Mouse (Mus musculus): ENCODE data around the gene Fam49a. TPM values are rescaled to one million over a fixed set of nuclear protein-coding genes. Genes with fewer than 3 reads are reported as not detected.

The Fam49a gene
- total and polyA plus RNA-seq, 3 experiments = 4.1 to 9.8 (median 7.1) TPM

DNA sequence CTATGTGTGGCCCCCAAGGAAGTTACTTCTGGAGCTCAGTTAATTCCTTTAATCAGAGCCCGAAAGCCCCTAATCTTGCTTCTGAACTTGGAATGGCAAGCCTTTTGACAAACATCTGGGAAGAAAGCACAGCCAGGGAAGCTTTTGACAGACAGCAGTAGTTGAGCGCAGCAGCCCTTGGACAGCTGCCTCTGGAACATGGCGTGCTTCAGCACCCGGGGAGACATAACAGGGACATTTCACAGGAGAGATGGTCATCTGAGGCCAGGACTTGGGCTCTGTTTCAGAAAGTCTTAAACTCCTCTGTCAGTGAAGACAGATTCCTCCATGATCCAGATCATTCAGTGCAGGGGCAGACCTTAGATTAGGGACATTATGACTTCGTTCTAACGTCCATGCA is 22.6 kb downstream of the Fam49a start:
- Histone ChIP-seq H3K79me2 (replicated peaks; ENCODE audit: control insufficient read depth, insufficient read depth, low read length) (peaks cover 2% of the 10 kb centered on the region; the same call in 1 of the 2 replicates), H3K4me3 (no peak overlapping the region), H3K4me1 (ENCODE audit: control insufficient read depth, insufficient read depth, low read length) (peaks cover 6% of the 10 kb centered on the region), H3K36me3 (ENCODE audit: control insufficient read depth, insufficient read depth, low read length) (no peaks in the 10 kb centered on the region; the same call in none of the 2 replicates), H3K27me3 (ENCODE audit: control insufficient read depth, insufficient read depth, low read length) (no peaks in the 10 kb centered on the region), H3K9ac (ENCODE audit: low read depth, low read length) (no peak overlapping the region), H3K27ac (no peak overlapping the region)
- peak; percentile 62 to 72 for DNase-seq
- WGBS = 59% methylated on average over 6 of the region's 6 CpGs
- intact Hi-C loops (cut with DNase I) = no loop called here
- TF ChIP-seq EP300 (IDR thresholded peaks at IDR 0.05; ENCODE audit: insufficient read depth, low read depth, low read length) (peak; percentile 60; the same call in 1 of the 2 replicates), CTCF (IDR thresholded peaks at IDR 0.05) (no peak)

GRCm38 (mm10) chr12:12287131-12287786 is 25.3 kb downstream of the Fam49a start:
- Histone ChIP-seq H3K4me1 (ENCODE audit: control insufficient read depth, insufficient read depth, low read length) (peaks cover 9% of the 10 kb centered on the region), H3K27ac (peak overlapping the region; percentile 57), H3K4me3 (peak overlapping the region; percentile 3; the same call in 1 of the 2 replicates), H3K36me3 (ENCODE audit: control insufficient read depth, insufficient read depth, low read length) (no peaks in the 10 kb centered on the region; the same call in none of the 2 replicates), H3K79me2 (replicated peaks; ENCODE audit: control insufficient read depth, insufficient read depth, low read length) (no peaks in the 10 kb centered on the region), H3K27me3 (ENCODE audit: control insufficient read depth, insufficient read depth, low read length) (no peaks in the 10 kb centered on the region), H3K9ac (ENCODE audit: low read depth, low read length) (0 out of 2 replicates have a peak overlapping the region, but pooled peaks have one; percentile 32)
- TF ChIP-seq CTCF (IDR thresholded peaks at IDR 0.05) (no peak), POLR2A (IDR thresholded peaks at IDR 0.05; ENCODE audit: insufficient read depth, low read depth, low read length) (no peak), EP300 (IDR thresholded peaks at IDR 0.05; ENCODE audit: insufficient read depth, low read depth, low read length) (no peak)
- 40% methylated on average over 9 of the region's 9 CpGs for WGBS
- peak in 1 of 2 experiments; percentile 51 for DNase-seq
- intact Hi-C loops (cut with DNase I) = no loop called here

GRCm38 (mm10) chr12:12287787-12288132 is 25.8 kb downstream of the Fam49a start:
- peak overlapping the region; percentile 57 for H3K27ac ChIP-seq
- H3K4me3 ChIP-seq = no peak overlapping the region; the same call in 1 of the 2 replicates
- no peak overlapping the region for H3K9ac ChIP-seq (ENCODE audit: low read depth, low read length)

GRCm38 (mm10) chr12:12288586-12288985 is 26.6 kb downstream of the Fam49a start:
- Histone ChIP-seq H3K27ac (no peak overlapping the region), H3K9ac (ENCODE audit: low read depth, low read length) (no peak overlapping the region), H3K27me3 (ENCODE audit: control insufficient read depth, insufficient read depth, low read length) (no peaks in the 10 kb centered on the region), H3K36me3 (ENCODE audit: control insufficient read depth, insufficient read depth, low read length) (no peaks in the 10 kb centered on the region; the same call in none of the 2 replicates), H3K4me1 (ENCODE audit: control insufficient read depth, insufficient read depth, low read length) (peaks cover 9% of the 10 kb centered on the region), H3K4me3 (no peak overlapping the region), H3K79me2 (replicated peaks; ENCODE audit: control insufficient read depth, insufficient read depth, low read length) (no peaks in the 10 kb centered on the region; the same call in 1 of the 2 replicates)
- 94% methylated on average over 1 of the region's 1 CpGs for WGBS
- DNase-seq = no peak
- intact Hi-C loops (cut with DNase I) = no loop called here
- TF ChIP-seq POLR2A (IDR thresholded peaks at IDR 0.05; ENCODE audit: insufficient read depth, low read depth, low read length) (no peak), CTCF (IDR thresholded peaks at IDR 0.05) (no peak), EP300 (IDR thresholded peaks at IDR 0.05; ENCODE audit: insufficient read depth, low read depth, low read length) (no peak)

More at GRCm38 (mm10) chr12:12287787-12288132, 25.8 kb downstream of the Fam49a start:
- no peak for TF ChIP-seq POLR2A (IDR thresholded peaks at IDR 0.05; ENCODE audit: insufficient read depth, low read depth, low read length)
- TF ChIP-seq EP300 (IDR thresholded peaks at IDR 0.05; ENCODE audit: insufficient read depth, low read depth, low read length) = no peak
- TF ChIP-seq CTCF (IDR thresholded peaks at IDR 0.05) = no peak
- intact Hi-C loops (cut with DNase I) = no loop called here
- Histone ChIP-seq H3K36me3 (ENCODE audit: control insufficient read depth, insufficient read depth, low read length) (no peaks in the 10 kb centered on the region; the same call in none of the 2 replicates), H3K79me2 (replicated peaks; ENCODE audit: control insufficient read depth, insufficient read depth, low read length) (no peaks in the 10 kb centered on the region; the same call in 1 of the 2 replicates), H3K4me1 (ENCODE audit: control insufficient read depth, insufficient read depth, low read length) (peaks cover 9% of the 10 kb centered on the region), H3K27me3 (ENCODE audit: control insufficient read depth, insufficient read depth, low read length) (no peaks in the 10 kb centered on the region)
- no peak for DNase-seq
- 63% methylated on average over 6 of the region's 6 CpGs for WGBS

- 43% methylated on average over 3 of the region's 3 CpGs for WGBS
- no peaks in the 10 kb centered on the region; the same call in 1 of the 2 replicates for H3K79me2 ChIP-seq (replicated peaks; ENCODE audit: control insufficient read depth, insufficient read depth, low read length)
- no peak overlapping the region for H3K27ac ChIP-seq
- intact Hi-C loops (cut with DNase I) = no loop called here
- peaks cover 10% of the 10 kb centered on the region for H3K4me1 ChIP-seq (ENCODE audit: control insufficient read depth, insufficient read depth, low read length)
- no peaks in the 10 kb centered on the region; the same call in none of the 2 replicates for H3K36me3 ChIP-seq (ENCODE audit: control insufficient read depth, insufficient read depth, low read length)
- no peak for DNase-seq
- TF ChIP-seq CTCF (IDR thresholded peaks at IDR 0.05) = no peak
- no peak for TF ChIP-seq EP300 (IDR thresholded peaks at IDR 0.05; ENCODE audit: insufficient read depth, low read depth, low read length)
- no peak for TF ChIP-seq POLR2A (IDR thresholded peaks at IDR 0.05; ENCODE audit: insufficient read depth, low read depth, low read length)
- no peaks in the 10 kb centered on the region for H3K27me3 ChIP-seq (ENCODE audit: control insufficient read depth, insufficient read depth, low read length)
- no peak overlapping the region for H3K9ac ChIP-seq (ENCODE audit: low read depth, low read length)
- H3K4me3 ChIP-seq = no peak overlapping the region
These were observed 27.7 kb downstream of the Fam49a start for GRCm38 (mm10) chr12:12289636-12290035.

- Histone ChIP-seq H3K4me1 (ENCODE audit: control insufficient read depth, insufficient read depth, low read length) (peaks cover 8% of the 10 kb centered on the region), H3K4me3 (no peak overlapping the region), H3K9ac (ENCODE audit: low read depth, low read length) (no peak overlapping the region), H3K27me3 (ENCODE audit: control insufficient read depth, insufficient read depth, low read length) (no peaks in the 10 kb centered on the region), H3K27ac (no peak overlapping the region), H3K79me2 (replicated peaks; ENCODE audit: control insufficient read depth, insufficient read depth, low read length) (no peaks in the 10 kb centered on the region; the same call in 1 of the 2 replicates), H3K36me3 (ENCODE audit: control insufficient read depth, insufficient read depth, low read length) (no peaks in the 10 kb centered on the region; the same call in 1 of the 2 replicates)
- TF ChIP-seq EP300 (IDR thresholded peaks at IDR 0.05; ENCODE audit: insufficient read depth, low read depth, low read length) (no peak), CTCF (IDR thresholded peaks at IDR 0.05) (no peak), POLR2A (IDR thresholded peaks at IDR 0.05; ENCODE audit: insufficient read depth, low read depth, low read length) (no peak)
- 51% methylated on average over 5 of the region's 5 CpGs for WGBS
- intact Hi-C loops (cut with DNase I) = no loop called here
- peak in 1 of 2 experiments; percentile 15 for DNase-seq
These were observed 30.2 kb downstream of the Fam49a start for GRCm38 (mm10) chr12:12292043-12292618.
